Mouse (Mus musculus): ENCODE measurements at regions not wholly inside any gene's neighbourhood (a gene's known extent, or its start where the extent isn't known, plus 50 kb on each side); places are given as distances from the start of the nearest gene placed in this dataset.
A peak's percentile ranks its signal among the peaks of the same experiment; 100 is the strongest.

DNA sequence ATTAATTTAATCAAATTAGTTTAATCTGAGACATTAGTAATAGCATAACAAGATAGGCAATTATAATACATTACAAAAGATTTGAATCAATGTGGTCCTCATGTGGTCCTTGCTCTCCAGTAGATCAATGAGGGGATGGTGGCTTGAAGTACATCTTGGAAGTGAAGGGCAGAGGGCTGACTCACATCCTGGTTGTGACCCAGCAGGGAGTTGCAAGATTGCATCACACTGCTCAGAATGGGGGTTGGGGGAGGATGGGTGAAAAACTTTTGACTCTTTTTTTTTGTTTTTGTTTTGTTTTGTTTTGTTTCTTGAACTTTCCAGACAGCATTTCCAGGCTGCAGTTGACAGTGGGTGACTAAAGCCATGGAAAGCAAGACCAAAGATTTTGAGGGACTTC is 191.1 kb upstream of the Dio3 start:
- no peak for DNase-seq

DNA sequence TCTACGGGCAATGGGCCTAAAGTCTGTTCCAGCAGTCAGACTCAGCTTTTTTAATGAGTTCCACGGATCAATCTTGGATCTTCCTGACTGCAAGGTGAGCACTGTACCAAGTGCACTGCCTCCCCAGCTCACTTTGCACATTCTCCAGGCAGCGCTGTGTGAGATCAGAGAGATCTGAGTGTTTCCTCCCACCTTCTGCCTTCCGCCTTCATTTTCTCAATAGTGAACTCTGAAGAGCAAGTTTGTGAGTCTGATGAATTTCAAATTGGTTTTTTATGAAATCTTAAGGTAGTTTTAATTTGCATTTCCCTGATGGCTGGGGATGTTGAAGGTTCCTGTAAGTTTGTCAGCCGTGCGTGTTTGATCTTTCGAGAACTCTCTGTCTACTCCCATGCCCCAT is 176.7 kb upstream of the Dio3 start:
- no peak for DNase-seq

DNA sequence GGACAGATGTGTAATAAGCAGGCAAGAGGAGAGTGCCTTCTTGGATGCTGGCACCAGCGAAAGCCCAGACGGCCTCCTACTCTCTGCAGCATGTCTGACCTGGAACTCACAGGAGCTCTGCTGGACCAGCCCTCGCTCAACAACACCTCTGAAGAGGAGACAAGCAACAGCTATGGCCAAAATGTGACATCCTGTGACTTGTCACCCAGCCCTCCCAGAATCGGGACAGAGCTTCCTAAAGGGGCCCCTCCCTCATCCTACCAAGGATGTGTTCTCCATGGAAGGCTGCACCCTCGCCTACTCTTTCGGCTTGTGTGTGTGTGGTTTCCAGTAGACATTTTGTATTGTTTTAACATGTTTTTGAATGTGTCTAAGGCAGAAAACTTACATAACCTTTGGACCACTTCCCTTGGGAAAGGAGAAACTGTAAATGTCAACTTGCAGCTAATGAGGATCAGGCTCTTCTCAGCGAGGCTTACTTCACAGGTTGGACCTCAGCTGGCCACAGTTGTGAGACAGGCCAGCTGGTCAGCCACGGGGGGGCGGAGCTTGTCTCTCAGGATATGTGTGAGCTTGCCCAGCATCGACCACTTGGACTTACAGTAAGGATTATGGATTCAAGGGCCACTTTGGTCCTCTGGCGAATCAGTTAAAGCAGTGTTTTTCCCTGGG is 166.7 kb upstream of the Dio3 start:
- peak in 1 of 2 experiments; percentile 20 for DNase-seq

DNA sequence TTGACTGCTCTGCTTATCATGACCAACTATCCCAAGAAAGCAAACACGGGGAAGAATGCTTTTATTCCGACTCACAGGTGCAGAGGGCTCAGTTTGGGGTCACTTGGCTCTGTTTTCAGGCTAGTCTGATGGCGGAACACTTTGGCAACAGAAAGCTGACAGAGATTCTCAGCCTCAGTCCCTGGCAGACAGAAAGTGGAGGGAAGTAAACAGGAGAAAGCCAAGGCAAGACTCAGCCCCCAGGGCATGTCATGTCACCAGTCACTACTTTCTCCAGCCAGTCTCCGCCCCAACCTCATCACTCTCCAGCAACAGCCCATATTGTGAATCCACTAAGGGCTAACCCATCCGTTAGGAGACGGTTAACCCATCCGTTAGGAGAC is 166.2 kb upstream of the Dio3 start:
- no peak for DNase-seq

DNA sequence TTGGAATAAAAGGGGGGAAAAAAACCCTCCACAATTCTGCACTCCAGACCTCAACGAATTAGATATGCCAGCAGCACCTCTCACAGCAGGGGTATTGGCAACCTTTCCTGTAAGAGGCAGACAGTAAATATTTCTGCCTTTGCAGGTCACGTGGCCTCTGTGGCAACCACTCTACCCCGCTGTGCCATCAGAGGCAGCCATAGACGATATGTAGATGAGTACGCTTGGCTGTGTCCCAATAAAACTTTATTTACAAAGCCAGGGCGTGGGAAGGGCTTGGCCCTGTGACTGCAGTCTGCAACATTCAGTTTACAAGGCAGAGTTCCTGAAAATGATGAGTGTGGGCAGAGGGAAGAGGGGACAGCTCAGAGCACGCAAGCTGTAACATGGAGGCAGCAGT is 158.7 kb upstream of the Dio3 start:
- peak in 1 of 2 experiments; percentile 26 for DNase-seq

DNA sequence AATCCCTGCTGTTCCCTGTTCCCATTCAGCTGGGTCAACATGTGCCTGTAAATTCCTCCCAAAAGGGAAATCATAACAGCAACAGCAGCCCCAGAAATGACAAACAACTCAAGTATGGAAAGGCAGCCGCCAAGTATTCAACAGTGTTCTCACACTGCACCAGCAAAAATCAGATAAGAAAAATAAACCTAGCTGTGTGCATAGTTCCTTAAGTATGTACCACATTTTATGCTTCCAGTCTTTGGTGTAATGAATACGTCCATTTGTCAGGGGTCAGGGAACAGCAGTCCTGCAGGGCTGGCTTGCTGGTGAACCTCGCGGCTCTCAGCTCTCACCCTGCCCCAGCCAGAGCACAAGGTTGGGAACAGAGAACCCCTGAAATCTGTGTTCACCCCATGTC is 155.9 kb upstream of the Dio3 start:
- DNase-seq: no peak

DNA sequence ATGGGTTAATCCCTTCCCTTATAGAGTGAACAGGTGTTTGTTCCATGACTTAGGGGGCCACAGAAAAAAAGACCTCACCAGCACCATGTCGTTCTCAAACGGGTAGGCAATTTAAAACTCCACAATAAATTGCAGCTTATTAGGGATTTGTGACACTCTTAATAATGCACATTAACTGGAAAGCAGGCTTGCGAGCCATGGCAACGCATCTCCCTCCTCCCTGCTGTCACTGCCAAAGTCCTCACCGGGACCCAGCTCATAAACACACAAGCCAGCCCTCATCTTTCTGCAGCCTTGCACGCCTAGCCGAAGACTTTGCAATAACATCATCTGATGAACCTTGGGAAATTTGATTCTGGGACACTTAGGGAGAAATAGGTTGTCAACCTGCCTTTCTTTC is 152.3 kb upstream of the Dio3 start:
- no peak for DNase-seq

DNA sequence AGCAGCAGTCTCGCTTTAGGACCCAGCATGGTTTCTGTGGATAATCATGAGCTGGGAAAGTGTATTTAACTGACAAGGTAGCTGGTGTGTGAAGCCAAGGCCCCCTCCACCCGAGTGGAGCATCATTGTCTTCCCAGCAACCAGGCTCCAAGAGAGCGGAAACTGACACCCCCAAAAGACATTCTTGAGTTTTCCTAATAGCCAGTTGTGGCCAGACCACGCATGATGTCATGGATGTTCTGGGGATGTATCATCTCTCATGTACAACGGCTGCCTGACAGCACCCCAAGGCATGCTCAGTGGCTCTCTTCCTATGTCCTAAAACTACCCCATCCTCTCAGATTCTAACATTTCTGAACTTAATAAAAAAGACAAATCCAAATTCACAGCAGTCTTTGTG is 133.5 kb upstream of the Dio3 start:
- no peak for DNase-seq

DNA sequence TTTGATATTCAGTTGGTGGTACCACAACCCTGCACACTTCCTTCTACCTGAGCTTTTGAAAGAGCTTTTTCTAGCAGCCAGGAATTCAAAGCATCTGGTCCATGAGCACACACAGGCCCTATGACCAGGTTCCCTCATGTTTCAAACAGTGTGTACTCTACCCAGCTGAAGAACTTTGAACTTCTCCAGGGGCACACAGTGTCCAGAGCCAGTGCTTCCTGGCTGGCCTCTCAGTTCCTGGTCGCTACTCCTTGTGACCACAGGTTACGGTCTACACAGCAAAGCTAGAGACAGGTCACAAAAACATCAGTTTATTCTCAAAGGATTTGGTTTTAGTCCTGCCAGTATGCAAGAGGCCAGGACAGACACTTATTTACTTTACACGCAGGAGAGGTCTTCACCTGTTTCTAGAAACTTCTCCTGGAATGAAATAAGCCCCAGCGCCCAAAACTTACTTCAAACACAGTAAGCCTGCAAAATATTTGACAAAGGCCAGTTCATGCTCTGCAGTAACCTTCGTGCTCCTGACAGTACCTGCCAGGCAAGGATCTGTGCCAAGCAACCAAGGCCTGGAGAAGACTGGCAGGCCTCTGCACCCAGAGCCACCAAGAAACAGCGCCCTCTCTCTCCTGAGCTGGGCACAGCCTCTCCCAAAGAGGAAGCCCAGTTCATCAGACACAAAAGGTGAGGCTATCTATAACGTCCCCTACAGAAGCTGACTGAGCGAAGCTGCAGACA is 124.5 kb upstream of the Dio3 start:
- peak in 1 of 2 experiments; percentile 30 for DNase-seq

DNA sequence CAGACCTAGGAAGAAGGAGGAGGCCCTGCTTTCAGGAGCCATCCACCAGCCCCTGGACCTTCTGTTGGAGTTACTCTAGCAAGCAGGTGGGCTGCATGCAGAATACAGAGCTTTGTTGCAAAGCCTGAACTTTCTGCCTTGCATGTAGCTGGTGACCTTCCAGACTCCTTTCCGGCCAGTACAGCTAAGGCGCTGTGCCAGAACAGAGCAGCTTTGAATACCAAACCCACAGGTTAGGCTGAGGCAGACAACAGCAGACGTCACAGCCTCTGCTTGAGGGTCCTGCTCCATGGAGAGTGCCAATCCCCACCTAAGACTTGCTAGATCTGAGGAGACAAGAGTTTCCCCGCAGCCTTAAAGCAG is 123.9 kb upstream of the Dio3 start:
- DNase-seq: peak in 1 of 2 experiments; percentile 24

DNA sequence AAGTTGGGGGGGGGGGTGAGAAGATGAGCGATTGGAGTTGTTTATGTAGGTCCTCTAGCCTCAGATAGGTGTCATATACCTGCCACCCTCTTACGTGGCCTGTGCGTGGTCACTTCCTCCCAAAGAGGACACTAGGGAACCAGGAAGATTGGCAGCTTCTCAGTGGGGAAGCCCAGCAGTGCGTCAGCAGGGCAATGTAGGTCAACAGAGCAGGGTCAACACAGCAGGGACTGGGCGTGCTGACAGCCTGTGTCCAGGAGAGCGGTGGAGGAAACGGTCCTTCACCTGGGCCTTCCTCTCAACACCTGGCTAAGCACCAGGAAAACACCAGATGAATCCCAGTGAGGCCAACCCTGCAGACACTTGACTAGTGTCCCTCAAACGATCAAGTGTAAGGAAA is 122.4 kb upstream of the Dio3 start:
- DNase-seq: peak; percentile 9 to 23

DNA sequence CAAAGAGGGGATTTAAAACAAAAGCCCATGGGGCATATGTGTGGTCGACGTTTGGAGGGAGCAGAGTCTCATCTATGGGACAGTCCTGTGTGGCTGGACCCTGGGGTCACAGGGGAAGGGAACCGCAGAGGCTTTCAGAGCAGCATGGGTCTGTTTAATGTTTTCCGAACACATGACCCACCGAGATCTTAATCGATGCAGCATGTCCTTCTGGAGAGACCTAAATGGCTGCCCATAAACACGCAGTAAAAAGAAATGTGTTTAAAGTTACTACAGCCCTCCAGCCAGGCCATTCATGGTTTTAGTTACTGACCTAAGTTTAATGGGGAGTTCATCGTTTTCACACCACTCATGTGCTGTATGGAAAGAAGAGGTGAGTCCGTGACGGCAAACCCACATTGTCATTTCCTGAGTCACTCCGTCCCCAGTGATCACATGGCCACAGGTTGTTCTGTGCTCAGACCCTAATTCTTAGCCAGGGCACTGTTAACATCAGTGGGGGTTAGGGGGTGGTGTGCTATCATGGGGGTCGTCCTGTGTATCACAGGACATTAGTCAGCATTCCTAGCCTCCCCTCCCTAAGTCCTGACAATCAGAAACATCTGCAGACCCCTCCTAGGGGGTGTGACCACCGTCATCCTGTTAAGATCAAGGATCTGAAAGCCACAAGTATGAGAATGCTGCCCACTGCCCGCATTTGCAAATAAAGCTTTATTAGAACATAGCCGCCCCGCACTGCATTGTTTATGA is 120.7 kb upstream of the Dio3 start:
- no peak for DNase-seq

DNA sequence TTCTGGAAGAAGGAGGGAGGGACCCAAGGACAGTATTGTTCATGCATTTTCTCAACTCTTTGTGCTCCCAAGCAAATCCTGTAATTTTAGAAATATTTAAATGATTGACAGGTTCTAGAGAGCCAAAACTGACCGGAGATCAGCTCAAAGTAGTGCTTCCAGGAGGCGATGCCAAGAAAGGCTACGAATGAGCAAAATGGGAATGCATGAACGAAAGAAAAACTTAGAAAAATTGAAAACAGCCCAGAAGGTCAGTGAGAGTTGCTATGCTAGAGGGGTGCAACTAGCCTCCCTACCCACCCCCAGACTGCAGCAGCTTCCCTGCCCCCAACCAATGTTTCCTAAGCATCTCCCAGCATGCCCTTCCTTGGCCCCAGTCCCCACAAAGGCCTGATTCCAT is 117.6 kb upstream of the Dio3 start:
- no peak for DNase-seq

DNA sequence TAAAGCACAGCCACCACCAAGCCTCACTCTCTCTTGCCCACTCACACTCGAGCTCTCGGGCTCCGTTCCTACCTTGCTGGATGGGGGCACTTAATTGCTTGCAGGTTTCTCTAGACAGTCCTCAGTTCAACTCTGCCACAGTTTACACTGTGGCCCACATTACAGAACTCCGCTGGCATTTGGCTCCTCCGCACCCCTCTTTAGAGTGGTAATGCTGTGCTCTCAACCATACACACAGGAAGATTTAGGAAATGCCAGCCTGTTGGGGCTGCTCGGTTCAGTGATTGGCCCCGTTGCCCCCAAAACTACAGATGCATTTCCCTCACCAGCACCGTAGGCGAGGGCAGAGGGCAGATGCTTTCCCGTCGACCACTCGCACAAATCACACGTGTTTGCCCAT is 113.4 kb upstream of the Dio3 start:
- DNase-seq: no peak

DNA sequence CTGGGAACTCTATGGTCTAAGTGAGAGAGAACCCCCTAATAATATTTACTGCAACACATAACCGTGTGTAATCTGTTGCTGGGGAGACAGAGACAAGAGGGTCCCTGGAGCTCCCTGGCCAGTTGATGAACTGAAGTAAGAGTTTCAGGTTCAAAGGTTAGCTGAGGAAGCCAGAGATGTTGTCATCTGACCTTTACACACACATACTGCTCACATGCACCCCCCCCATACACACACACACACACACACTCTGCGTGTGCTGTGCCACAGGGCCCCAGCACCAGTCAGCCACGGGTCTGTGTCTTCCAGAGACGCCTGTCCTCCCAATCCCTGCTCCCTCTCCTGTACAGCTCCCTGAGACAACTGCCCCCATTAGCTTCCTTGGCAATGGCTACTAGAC is 110.5 kb upstream of the Dio3 start:
- no peak for DNase-seq

DNA sequence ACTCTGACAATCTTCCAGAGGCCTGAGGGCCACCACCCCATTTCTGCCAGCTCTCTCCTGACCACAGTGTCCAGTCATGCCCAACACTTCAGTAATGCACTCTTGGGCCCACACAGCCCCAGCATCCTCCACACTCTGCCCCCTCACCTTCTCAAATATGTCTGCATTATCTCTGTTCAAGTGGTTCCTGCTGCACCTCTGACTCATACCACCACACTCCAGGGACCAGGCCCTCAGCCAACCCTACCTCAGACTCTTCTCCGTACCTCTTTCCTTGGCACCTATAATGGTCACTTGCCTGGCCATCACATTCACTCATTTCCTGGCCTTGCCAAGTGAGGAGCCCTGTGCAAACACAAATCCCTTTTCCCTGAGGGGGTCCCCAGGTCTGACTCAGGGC is 109.6 kb upstream of the Dio3 start:
- no peak for DNase-seq

DNA sequence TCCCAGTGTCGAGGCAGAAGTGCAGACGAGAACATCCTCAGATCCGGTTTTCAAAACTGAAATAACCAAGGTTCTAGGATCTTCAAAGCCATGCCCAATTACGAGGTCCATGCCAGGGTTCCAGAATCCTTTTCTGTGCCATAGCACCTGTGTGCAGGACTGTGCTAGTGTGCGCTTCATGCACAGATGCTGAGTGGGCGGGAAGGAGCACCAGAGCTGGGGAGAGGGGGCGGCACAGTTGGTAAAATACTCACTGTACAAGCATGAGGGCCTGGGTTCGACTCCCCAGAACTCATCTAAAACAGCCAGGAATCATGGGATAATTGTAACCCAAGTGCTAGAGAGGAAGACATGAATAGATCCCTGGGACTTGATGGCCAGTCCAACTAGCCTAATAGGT is 108.4 kb upstream of the Dio3 start:
- no peak for DNase-seq

DNA sequence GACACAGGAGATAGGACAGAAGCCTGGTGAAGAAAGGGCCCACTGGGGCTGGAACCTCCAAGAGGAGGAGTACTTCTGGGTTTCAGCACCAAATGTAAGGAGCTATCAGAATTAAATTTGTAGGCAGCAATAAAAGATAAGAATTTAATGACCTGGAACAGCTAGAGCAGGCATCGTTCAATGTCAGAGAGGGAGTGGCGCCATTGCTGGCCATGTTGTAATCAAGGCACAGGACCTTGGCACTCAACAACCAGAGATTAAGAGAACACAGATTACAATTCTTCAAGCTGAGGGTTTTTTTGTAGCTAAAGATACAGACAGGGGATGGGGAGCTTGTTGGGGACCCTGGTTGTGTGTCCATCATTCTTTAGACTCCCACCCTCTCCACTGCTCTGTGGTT is 101.0 kb upstream of the Dio3 start:
- DNase-seq: no peak

DNA sequence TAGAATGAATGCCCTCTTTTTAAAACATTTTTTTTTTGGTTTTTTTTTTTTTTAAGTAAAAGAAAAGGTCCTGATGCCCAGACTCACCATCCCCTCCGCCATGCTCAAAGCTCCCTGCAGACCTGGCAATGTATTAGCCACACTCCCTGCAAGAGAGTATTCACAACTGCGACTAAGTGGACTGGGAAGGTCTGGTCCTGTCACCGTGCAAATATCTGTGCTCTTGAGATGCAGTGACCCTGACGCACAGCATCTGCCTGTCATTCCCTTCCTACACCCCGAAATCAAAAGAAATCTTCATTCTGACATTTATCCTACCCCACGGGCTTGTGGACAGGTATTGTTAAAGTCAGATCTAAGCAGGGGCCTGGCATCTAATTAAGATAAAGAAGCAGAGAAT is 95.4 kb upstream of the Dio3 start:
- DNase-seq: no peak

DNA sequence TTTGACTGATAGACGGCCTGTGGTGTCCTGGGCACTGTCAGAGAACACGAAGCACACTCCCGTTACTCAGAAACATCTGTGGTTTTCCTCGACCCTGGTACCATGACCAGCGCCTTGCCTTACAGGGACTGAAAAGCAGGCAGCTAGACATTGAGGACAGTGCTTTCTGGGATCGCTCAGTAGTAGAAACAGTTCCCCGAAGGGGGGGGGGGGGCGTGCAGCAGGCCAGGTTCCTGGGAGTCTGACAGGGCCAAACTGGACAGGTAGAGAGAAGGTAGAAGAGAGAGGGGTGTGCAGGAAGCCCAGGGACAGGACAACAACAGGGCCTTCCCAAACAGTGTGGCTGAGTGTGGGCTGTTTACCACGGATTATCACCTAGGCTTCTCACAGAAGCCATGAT is 93.5 kb upstream of the Dio3 start:
- DNase-seq: no peak

DNA sequence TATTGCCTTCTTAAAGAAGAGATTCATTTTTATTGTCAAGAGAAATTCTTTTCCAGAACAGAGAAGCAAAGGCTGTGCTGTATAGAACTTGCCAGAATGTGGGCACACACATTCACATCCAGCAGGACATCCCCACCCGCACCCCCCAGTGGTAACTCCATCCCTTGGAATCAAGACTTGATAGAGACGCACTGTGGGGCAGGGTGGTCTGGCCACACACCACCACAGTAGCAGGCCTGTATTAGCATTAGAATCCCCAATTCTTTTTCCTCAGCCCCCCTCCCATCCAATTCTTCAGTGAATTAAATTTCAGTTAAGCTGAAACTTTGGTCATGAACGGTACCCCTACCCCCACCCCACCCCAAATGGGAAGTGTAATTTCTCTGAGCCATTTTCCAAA is 92.5 kb upstream of the Dio3 start:
- DNase-seq: no peak

DNA sequence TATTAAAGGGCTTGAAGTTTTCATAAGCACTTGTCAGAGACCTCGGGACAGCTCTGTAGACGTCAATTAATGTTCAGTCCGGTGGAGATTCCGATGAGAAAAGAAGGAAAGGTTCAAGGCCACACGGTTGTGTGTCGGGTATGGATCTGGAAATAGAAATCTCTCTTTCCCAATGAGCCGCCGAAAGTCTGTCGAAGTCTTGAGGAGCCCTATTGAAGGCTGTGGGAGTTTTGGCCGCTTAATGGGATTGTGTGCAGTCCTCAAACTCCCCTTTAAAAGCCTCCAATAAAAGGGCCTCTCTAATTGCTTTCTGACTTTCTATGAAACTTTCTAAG is 92.0 kb upstream of the Dio3 start:
- DNase-seq: no peak

DNA sequence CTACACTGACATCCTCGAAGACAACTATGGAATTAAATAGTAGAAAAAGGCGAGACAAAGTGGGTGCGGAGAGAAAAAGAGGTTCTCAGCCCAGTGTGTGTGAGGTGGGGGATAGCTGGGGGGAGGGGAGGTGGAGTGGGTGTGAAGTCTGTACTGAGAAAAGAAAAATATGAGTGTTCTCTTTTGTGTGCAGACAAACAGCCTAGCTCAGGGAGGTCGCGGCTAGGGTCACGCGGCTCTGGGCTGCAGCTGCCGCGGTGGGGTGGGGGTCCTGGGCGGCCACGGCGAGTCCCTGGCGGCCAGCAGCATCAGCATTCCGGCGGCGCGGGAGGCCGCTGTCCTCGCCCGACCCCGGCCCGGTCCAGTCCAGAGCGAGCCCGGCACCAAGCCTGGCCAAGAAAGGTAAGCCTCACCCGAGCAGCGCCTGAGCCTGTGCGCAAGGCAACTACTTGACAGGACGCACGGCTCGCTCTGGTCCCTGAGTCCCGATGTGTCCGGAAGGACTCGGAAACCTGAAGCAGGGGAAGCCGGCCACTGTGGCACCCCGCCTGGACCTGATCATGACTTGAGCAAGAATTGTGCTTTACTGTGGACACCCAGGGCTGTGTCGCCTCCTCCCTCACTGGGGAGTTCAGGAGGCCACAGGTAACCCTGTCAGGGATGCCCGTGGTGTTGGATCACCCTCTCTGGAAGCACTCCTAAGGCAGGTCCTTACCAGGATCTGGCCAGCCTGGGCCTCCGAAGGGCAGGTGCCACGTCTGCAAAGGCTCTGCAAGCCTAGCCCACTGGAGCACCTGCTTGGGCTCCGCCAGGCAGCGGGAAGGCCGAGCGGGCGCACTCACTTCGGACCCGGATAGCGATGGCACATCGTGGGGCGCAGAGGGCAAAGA is 91.4 kb upstream of the Dio3 start:
- DNase-seq: peak in 1 of 2 experiments; percentile 13

Measured in cerebellum, postnatal 25 days (tissue).